Mouse (Mus musculus): ENCODE data around the gene Kcnq1. TPM values are rescaled to one million over a fixed set of nuclear protein-coding genes. Genes with fewer than 3 reads are reported as not detected.

Gene Kcnq1
- total and polyA plus RNA-seq, 3 experiments = not detected

- no peak overlapping the region for H3K4me2 ChIP-seq (ENCODE audit: insufficient read depth, low read depth, poor library complexity, severe bottlenecking)
- H3K9me3 ChIP-seq (replicated peaks; ENCODE audit: low read length) = no peaks in the 10 kb centered on the region
- TF ChIP-seq GABPA (IDR thresholded peaks at IDR 0.05; ENCODE audit: insufficient replicate concordance, low read depth, low read length) (no peak), ETS1 (conservative IDR thresholded peaks at IDR 0.05; ENCODE audit: low read depth, low read length) (no peak), MYC (IDR thresholded peaks at IDR 0.05; ENCODE audit: low read depth, low read length) (no peak), SMC3 (IDR thresholded peaks at IDR 0.05; ENCODE audit: low read depth, low read length) (no peak), NELFE (IDR thresholded peaks at IDR 0.05; ENCODE audit: low read depth, low read length) (no peak), E2F4 (IDR thresholded peaks at IDR 0.05; ENCODE audit: insufficient replicate concordance, low read depth, low read length) (no peak)
- DNase-seq (ENCODE audit: extremely low read depth) = no peak
- dilution Hi-C loops (cut with MboI; ENCODE audit: extremely low pct_ligation_motif_present, extremely low pct_unique_long_range_greater_than_20kb, low sequenced_read_pairs) (no loop called here), in situ Hi-C loops (cut with MboI; ENCODE audit: low pct_ligation_motif_present, low pct_unique_long_range_greater_than_20kb, low sequenced_read_pairs) (no loop called here)
- H3K27me3 ChIP-seq (replicated peaks) = peaks cover 2% of the 10 kb centered on the region
- peaks cover 4 to 65% of the 10 kb centered on the region in 2 experiments for H3K36me3 ChIP-seq (replicated peaks in 1 of 2; ENCODE audit: control insufficient read depth in 1 of 2, insufficient read depth in 1 of 2, low read length in 1 of 2)
- H3K79me2 ChIP-seq (replicated peaks; ENCODE audit: control insufficient read depth, extremely low read depth, insufficient read depth, poor library complexity, severe bottlenecking) = peaks cover 88% of the 10 kb centered on the region
- no peak overlapping the region for H3K27ac ChIP-seq (ENCODE audit: insufficient read depth, low read depth)
- H3K4me1 ChIP-seq (ENCODE audit: control insufficient read depth in 1 of 2, insufficient read depth in 2 of 2) = peaks cover 10 to 55% of the 10 kb centered on the region in 2 experiments
- no peak overlapping the region for H3K9ac ChIP-seq (ENCODE audit: insufficient read depth, low read depth)
- H3K4me3 ChIP-seq (replicated peaks in 1 of 3; ENCODE audit: low read depth in 2 of 3, low read length in 2 of 3, poor library complexity in 1 of 3) = no peak overlapping the region
These were observed 179.3 kb downstream of the Kcnq1 start for GRCm38 (mm10) chr7:143285440-143285839.

GRCm38 (mm10) chr7:143286532-143287290 lies 180.5 kb downstream of the Kcnq1 start:
- H3K4me2 ChIP-seq (ENCODE audit: insufficient read depth, low read depth, poor library complexity, severe bottlenecking) = no peak overlapping the region
- no peak overlapping the region for H3K4me3 ChIP-seq (replicated peaks in 1 of 3; ENCODE audit: low read depth in 2 of 3, low read length in 2 of 3, poor library complexity in 1 of 3)
- H3K27me3 ChIP-seq (replicated peaks) = peaks cover 2% of the 10 kb centered on the region
- peaks cover 88% of the 10 kb centered on the region for H3K79me2 ChIP-seq (replicated peaks; ENCODE audit: control insufficient read depth, extremely low read depth, insufficient read depth, poor library complexity, severe bottlenecking)
- DNase-seq (ENCODE audit: extremely low read depth) = no peak
- no peak for TF ChIP-seq ZMIZ1 (IDR thresholded peaks at IDR 0.05; ENCODE audit: low read depth, low read length)
- TF ChIP-seq USF1 (IDR thresholded peaks at IDR 0.05; ENCODE audit: low read depth, low read length) = no peak
- TF ChIP-seq JUND (conservative IDR thresholded peaks at IDR 0.05; ENCODE audit: low read depth, low read length) = no peak
- TF ChIP-seq ELF1 (IDR thresholded peaks at IDR 0.05; ENCODE audit: low read depth, low read length) = no peak
- TF ChIP-seq PAX5 (IDR thresholded peaks at IDR 0.05; ENCODE audit: low read length) = no peak
- no peak for TF ChIP-seq NELFE (IDR thresholded peaks at IDR 0.05; ENCODE audit: low read depth, low read length)
- TF ChIP-seq GABPA (IDR thresholded peaks at IDR 0.05; ENCODE audit: insufficient replicate concordance, low read depth, low read length) = no peak
- TF ChIP-seq MEF2A (IDR thresholded peaks at IDR 0.05; ENCODE audit: borderline replicate concordance, low read depth, low read length) = no peak
- no peak for TF ChIP-seq RAD21 (IDR thresholded peaks at IDR 0.05; ENCODE audit: low read depth, low read length)
- TF ChIP-seq POLR2AphosphoS2 (IDR thresholded peaks at IDR 0.05; ENCODE audit: low read depth, low read length) = no peak
- no peak for TF ChIP-seq POLR2A (IDR thresholded peaks at IDR 0.05; ENCODE audit: low read depth, low read length)
- TF ChIP-seq SMC3 (IDR thresholded peaks at IDR 0.05; ENCODE audit: low read depth, low read length) = no peak
- no peak for TF ChIP-seq SIN3A (IDR thresholded peaks at IDR 0.05; ENCODE audit: low read length)
- TF ChIP-seq UBTF (IDR thresholded peaks at IDR 0.05; ENCODE audit: low read depth, low read length) = no peak
- no peak for TF ChIP-seq ETS1 (conservative IDR thresholded peaks at IDR 0.05; ENCODE audit: low read depth, low read length)
- TF ChIP-seq KAT2A (IDR thresholded peaks at IDR 0.05; ENCODE audit: insufficient replicate concordance, low read length) = no peak
- TF ChIP-seq ZKSCAN1 (IDR thresholded peaks at IDR 0.05; ENCODE audit: borderline replicate concordance, low read depth, low read length) = no peak
- TF ChIP-seq JUN (IDR thresholded peaks at IDR 0.05; ENCODE audit: insufficient read depth, low read depth, low read length) = no peak
- dilution Hi-C loops (cut with MboI; ENCODE audit: extremely low pct_ligation_motif_present, extremely low pct_unique_long_range_greater_than_20kb, low sequenced_read_pairs) = no loop called here
- peaks cover 11 to 69% of the 10 kb centered on the region in 2 experiments for H3K36me3 ChIP-seq (replicated peaks in 1 of 2; ENCODE audit: control insufficient read depth in 1 of 2, insufficient read depth in 1 of 2, low read length in 1 of 2)
- H3K9me3 ChIP-seq (replicated peaks; ENCODE audit: low read length) = no peaks in the 10 kb centered on the region
- H3K4me1 ChIP-seq (ENCODE audit: control insufficient read depth in 1 of 2, insufficient read depth in 2 of 2) = peaks cover 12 to 67% of the 10 kb centered on the region in 2 experiments
- in situ Hi-C loops (cut with MboI; ENCODE audit: low pct_ligation_motif_present, low pct_unique_long_range_greater_than_20kb, low sequenced_read_pairs) = no loop called here
- no peak overlapping the region for H3K27ac ChIP-seq (ENCODE audit: insufficient read depth, low read depth)
- H3K9ac ChIP-seq (ENCODE audit: insufficient read depth, low read depth) = no peak overlapping the region
